Mouse (Mus musculus): Measurements from ENCODE around the gene Tcaim. TPM values are rescaled to one million over a fixed set of nuclear protein-coding genes. Genes with fewer than 3 reads are reported as not detected.

The Tcaim gene
- polyA plus RNA-seq, 1 experiment, result 2.6 TPM

DNA sequence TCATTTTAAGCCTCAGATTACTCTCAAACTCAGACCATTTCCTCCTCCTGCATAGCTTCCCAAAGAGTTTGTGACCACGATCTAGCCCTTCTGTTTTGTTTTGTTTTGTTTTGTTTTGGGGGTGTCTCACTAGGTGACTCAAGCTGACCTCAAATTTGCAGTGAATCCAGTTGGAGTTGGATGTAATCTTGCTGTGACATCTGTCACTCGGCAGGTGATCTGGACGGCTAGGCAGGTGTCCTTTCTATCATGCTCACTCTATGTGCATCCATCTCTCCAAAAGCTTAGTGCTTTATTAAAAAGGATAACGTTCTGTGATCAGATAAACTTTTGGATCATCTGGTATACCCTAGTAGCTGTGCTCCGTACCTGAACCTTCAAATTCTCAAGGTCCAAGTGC, 7.0 kb downstream of the Tcaim start:
- H3K4me3 ChIP-seq (replicated peaks; ENCODE audit: control insufficient read depth, low read depth, low read length), result no peak overlapping the region
- no peaks in the 10 kb centered on the region for H3K4me1 ChIP-seq (ENCODE audit: control insufficient read depth, insufficient read depth, low read length)
- no peak overlapping the region for H3K27ac ChIP-seq (ENCODE audit: control insufficient read depth, insufficient read depth, low read depth, low read length, poor library complexity)
- 79% methylated on average over 5 of the region's 5 CpGs for WGBS
- no peak for TF ChIP-seq POLR2A (IDR thresholded peaks at IDR 0.05; ENCODE audit: borderline replicate concordance, control insufficient read depth, low read depth, low read length)
- TF ChIP-seq CTCF (IDR thresholded peaks at IDR 0.05; ENCODE audit: control insufficient read depth, insufficient read depth, low read length), result no peak

DNA sequence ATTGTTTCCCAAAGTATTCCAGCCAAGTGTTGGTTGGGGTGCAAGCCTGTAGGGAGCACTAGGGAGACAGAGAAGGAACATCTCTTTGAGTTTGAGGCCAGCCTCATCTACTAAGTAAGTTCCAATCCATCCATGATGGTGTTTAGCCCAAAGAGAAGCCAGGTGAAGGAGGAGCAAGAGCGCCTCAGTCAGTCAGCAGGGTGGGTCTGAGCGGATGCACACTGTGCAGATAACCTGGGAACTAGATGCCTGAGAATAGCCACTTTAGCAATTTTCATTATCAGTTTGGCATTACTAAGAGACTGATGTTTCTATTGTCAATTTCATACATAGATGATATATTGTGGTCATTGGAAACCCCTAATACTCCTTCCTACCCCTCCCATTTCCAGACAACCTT, 9.4 kb downstream of the Tcaim start:
- 92% methylated on average over 2 of the region's 2 CpGs for WGBS
- Histone ChIP-seq H3K4me3 (replicated peaks; ENCODE audit: control insufficient read depth, low read depth, low read length) (no peak overlapping the region), H3K27ac (ENCODE audit: control insufficient read depth, insufficient read depth, low read depth, low read length, poor library complexity) (no peak overlapping the region), H3K4me1 (ENCODE audit: control insufficient read depth, insufficient read depth, low read length) (no peaks in the 10 kb centered on the region)
- TF ChIP-seq POLR2A (IDR thresholded peaks at IDR 0.05; ENCODE audit: borderline replicate concordance, control insufficient read depth, low read depth, low read length) (no peak), CTCF (IDR thresholded peaks at IDR 0.05; ENCODE audit: control insufficient read depth, insufficient read depth, low read length) (no peak)

DNA sequence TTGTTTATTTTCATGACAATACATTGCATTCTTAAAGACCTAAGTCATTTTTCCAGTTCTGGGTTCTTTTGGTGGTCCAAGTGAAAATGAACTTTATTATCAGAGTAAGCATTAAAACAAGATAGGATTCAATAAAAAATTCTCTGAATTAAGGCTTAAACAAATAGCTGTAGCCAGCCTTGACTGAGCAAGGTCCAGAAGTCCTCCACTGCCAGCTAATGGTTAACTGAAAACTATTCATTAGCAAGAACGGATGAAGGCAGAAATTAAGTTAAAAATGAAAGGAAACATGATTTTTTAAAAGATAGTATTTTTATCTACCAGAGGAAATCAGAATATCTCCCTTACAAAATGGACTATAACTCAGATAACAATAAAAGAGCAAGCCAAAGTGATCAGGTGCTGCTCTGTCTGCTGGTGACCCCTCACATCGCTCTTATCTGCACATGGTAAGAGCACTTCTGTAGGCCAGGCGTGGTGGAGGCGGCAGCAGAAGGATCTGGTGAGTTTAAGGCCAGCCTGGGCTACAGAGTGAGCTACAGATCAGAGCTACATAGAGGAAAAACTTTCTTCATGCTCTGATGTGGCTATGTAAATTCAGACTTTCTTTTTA, 10.0 kb downstream of the Tcaim start:
- 85% methylated on average over 4 of the region's 4 CpGs for WGBS
- no peaks in the 10 kb centered on the region for H3K4me1 ChIP-seq (ENCODE audit: control insufficient read depth, insufficient read depth, low read length)
- H3K4me3 ChIP-seq (replicated peaks; ENCODE audit: control insufficient read depth, low read depth, low read length), result no peak overlapping the region
- TF ChIP-seq CTCF (IDR thresholded peaks at IDR 0.05; ENCODE audit: control insufficient read depth, insufficient read depth, low read length) (no peak), POLR2A (IDR thresholded peaks at IDR 0.05; ENCODE audit: borderline replicate concordance, control insufficient read depth, low read depth, low read length) (no peak)
- no peak overlapping the region for H3K27ac ChIP-seq (ENCODE audit: control insufficient read depth, insufficient read depth, low read depth, low read length, poor library complexity)

DNA sequence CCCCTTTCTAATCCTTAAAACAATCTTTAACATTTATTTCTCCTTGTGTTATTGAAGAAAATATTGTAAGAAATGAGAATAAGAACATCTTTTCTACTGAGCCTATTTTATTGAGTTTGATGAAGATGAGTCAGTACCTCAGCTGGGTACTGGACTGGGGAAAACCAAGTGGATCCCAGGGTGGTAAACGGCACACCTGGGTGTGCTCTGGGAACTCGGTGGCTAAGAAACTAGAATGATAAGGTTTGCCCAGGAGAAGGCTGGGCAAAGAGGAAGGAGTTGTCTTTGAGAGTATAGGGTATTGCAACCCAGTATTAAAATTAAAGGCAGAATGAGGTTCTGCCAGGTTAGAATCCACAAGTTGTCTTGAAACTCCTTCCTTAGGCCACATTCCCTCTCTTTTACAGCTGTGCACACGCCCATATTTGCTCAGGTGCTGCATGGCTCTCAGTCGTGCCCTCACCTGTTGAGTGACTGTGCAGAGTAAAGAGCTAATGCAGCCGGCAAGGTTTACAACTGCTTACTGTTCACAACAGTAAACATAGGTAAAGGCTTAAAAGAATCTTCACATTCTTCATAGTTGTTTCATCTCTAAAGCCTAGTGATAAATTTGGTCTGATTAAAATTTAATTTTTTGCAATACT, 18.2 kb downstream of the Tcaim start:
- TF ChIP-seq CTCF (IDR thresholded peaks at IDR 0.05; ENCODE audit: control insufficient read depth, insufficient read depth, low read length) (no peak), POLR2A (IDR thresholded peaks at IDR 0.05; ENCODE audit: borderline replicate concordance, control insufficient read depth, low read depth, low read length) (no peak)
- Histone ChIP-seq H3K4me3 (replicated peaks; ENCODE audit: control insufficient read depth, low read depth, low read length) (no peak overlapping the region), H3K27ac (ENCODE audit: control insufficient read depth, insufficient read depth, low read depth, low read length, poor library complexity) (no peak overlapping the region), H3K4me1 (ENCODE audit: control insufficient read depth, insufficient read depth, low read length) (no peaks in the 10 kb centered on the region; the same call in 1 of the 2 replicates)
- 87% methylated on average over 5 of the region's 5 CpGs for WGBS

DNA sequence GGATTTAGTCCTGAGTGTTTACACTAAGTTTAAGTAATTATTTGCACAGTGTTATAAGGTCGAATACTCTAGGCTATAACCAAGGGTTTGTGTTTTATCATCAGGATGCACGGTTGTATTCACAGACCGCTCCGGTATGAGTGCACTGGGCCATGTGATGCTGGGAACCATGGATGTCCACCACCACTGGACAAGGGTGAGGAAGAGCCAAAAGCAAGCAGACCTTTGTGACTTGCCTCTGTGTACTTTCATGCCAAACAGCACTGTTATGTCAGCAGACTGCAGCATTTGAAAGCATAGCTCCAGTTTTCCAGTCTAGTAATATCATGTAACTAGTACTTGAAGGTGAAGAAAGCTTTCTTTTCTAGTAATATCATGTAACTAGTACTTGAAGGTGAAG, 21.4 kb downstream of the Tcaim start:
- Histone ChIP-seq H3K4me1 (ENCODE audit: control insufficient read depth, insufficient read depth, low read length) (no peaks in the 10 kb centered on the region; the same call in 1 of the 2 replicates), H3K27ac (ENCODE audit: control insufficient read depth, insufficient read depth, low read depth, low read length, poor library complexity) (no peak overlapping the region), H3K4me3 (replicated peaks; ENCODE audit: control insufficient read depth, low read depth, low read length) (no peak overlapping the region)
- WGBS, result 87% methylated on average over 4 of the region's 4 CpGs
- no peak for TF ChIP-seq CTCF (IDR thresholded peaks at IDR 0.05; ENCODE audit: control insufficient read depth, insufficient read depth, low read length)
- TF ChIP-seq POLR2A (IDR thresholded peaks at IDR 0.05; ENCODE audit: borderline replicate concordance, control insufficient read depth, low read depth, low read length), result no peak

DNA sequence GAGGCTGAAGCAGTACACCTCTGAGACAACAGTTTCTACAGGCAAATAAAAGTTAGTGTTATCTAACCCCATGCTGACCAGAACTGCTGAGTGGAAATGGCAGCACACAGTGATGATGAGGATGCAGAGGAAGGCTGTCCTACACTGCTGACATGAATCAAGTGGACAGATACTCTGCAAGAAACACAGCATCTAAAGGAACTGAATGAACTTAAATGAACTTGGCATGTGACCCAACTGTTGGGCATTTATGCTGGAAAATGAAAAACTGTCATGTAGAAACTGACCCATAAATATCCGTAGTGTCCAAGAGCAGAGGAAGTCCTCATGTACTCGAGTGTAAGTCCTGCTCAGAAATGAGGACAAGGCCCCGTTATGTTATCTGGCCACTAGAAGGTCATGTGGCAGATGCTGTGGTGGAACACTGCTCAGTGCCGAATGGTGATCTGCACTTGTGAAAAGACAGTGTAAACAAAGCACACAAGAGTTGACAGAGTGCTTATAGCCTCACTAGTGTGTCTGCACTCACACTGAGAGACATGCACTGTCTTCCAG, 24.6 kb downstream of the Tcaim start:
- no peak overlapping the region for H3K4me3 ChIP-seq (replicated peaks; ENCODE audit: control insufficient read depth, low read depth, low read length)
- H3K27ac ChIP-seq (ENCODE audit: control insufficient read depth, insufficient read depth, low read depth, low read length, poor library complexity), result no peak overlapping the region
- 78% methylated on average over 4 of the region's 4 CpGs for WGBS
- no peak for TF ChIP-seq POLR2A (IDR thresholded peaks at IDR 0.05; ENCODE audit: borderline replicate concordance, control insufficient read depth, low read depth, low read length)
- no peak for TF ChIP-seq CTCF (IDR thresholded peaks at IDR 0.05; ENCODE audit: control insufficient read depth, insufficient read depth, low read length)
- H3K4me1 ChIP-seq (ENCODE audit: control insufficient read depth, insufficient read depth, low read length), result no peaks in the 10 kb centered on the region; the same call in 1 of the 2 replicates

DNA sequence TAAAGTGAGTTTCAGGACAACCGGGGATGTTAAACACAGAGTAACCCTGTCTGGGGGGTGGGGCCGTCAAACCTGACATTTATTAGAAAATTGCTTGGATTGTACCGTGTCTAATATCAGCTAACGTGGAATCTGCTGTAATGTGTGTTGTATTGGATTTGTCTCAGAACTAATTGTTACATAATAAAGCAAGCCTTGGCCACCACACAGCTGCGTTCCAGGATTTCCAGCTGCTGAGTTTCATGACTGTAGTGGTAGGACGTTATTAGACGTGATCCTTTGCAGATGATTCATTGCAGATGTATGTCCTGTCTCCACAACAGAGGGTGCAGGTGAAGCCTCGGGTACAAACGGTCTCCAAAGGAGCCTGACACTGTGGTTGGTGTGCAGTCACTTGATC, 30.8 kb downstream of the Tcaim start:
- Histone ChIP-seq H3K4me1 (ENCODE audit: control insufficient read depth, insufficient read depth, low read length) (no peaks in the 10 kb centered on the region), H3K4me3 (replicated peaks; ENCODE audit: control insufficient read depth, low read depth, low read length) (no peak overlapping the region), H3K27ac (ENCODE audit: control insufficient read depth, insufficient read depth, low read depth, low read length, poor library complexity) (no peak overlapping the region)
- TF ChIP-seq CTCF (IDR thresholded peaks at IDR 0.05; ENCODE audit: control insufficient read depth, insufficient read depth, low read length), result no peak
- no peak for TF ChIP-seq POLR2A (IDR thresholded peaks at IDR 0.05; ENCODE audit: borderline replicate concordance, control insufficient read depth, low read depth, low read length)
- WGBS, result 85% methylated on average over 9 of the region's 9 CpGs

DNA sequence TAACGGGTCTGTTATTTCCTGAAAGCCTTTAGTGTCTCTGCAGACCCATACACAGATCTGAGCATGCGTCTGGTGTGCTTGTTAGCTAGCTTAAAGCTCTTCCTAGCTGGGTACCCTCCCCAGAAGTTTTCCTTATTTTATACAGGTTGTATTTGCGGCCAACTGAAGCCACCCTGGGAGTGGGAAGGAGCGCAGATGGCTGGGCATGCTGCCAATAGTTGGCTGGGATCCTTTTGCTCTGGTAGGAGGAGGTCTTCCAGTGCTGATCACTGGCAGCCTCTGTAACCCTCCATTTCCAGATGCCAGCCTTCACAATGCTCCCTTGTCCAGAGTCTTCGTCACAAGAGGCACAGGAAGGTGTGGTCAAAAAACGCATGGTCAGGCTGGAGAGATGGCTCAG, 31.5 kb downstream of the Tcaim start:
- TF ChIP-seq CTCF (IDR thresholded peaks at IDR 0.05; ENCODE audit: control insufficient read depth, insufficient read depth, low read length) (no peak), POLR2A (IDR thresholded peaks at IDR 0.05; ENCODE audit: borderline replicate concordance, control insufficient read depth, low read depth, low read length) (no peak)
- no peak overlapping the region for H3K27ac ChIP-seq (ENCODE audit: control insufficient read depth, insufficient read depth, low read depth, low read length, poor library complexity)
- no peaks in the 10 kb centered on the region for H3K4me1 ChIP-seq (ENCODE audit: control insufficient read depth, insufficient read depth, low read length)
- no peak overlapping the region for H3K4me3 ChIP-seq (replicated peaks; ENCODE audit: control insufficient read depth, low read depth, low read length)
- WGBS, result 80% methylated on average over 6 of the region's 6 CpGs

All from bone marrow, adult 2 months (tissue).